Mouse (Mus musculus) limb, embryonic 14.5 days (tissue): Measurements from ENCODE around the gene Lcn5. TPM values are rescaled to one million over a fixed set of nuclear protein-coding genes. Genes with fewer than 3 reads are reported as not detected.

ENCODE experiments used
- ATAC-seq: fragments of 200-750 bp; cut with Nextera tagmentation; 2 replicates; pipeline ENCODE4 v1.8.0; 2017; ENCODE audit warnings: low read depth, moderate number of reproducible peaks, moderate TSS enrichment; ENCODE audit not compliant: low FRiP score
- DNase-seq: peaks from one replicate; pipeline ENCODE4 v3.0.0-alpha.2; 2015; ENCODE audit warnings: low spot score
- H3K27ac ChIP-seq: fragments of 300-500 bp; sonication (generic); replicated peaks from 2 replicates; pipeline ENCODE4 v1.5.1; 2014; ENCODE audit warnings: low read depth, mild to moderate bottlenecking, low read length, moderate library complexity, mixed read lengths
- H3K27me3 ChIP-seq: fragments of 300-500 bp; sonication (generic); 2 replicates; pipeline ENCODE4 v1.6.1; 2014; ENCODE audit warnings: low read length, mixed read lengths; ENCODE audit not compliant: control insufficient read depth, insufficient read depth
- H3K36me3 ChIP-seq: fragments of 300-500 bp; sonication (generic); 2 replicates; pipeline ENCODE4 v1.6.1; 2014; ENCODE audit warnings: mild to moderate bottlenecking, low read length, moderate library complexity, mixed read lengths; ENCODE audit not compliant: control insufficient read depth, insufficient read depth
- H3K4me1 ChIP-seq: fragments of 300-500 bp; sonication (generic); 2 replicates; pipeline ENCODE4 v1.6.1; 2014; ENCODE audit warnings: antibody characterized with exemption, low read length, mixed read lengths; ENCODE audit not compliant: control insufficient read depth, insufficient read depth
- H3K4me2 ChIP-seq: fragments of 300-500 bp; sonication (generic); replicated peaks from 2 replicates; pipeline ENCODE4 v1.6.1; 2014; ENCODE audit warnings: low read depth, mild to moderate bottlenecking, low read length, moderate library complexity; ENCODE audit not compliant: severe bottlenecking
- H3K4me3 ChIP-seq: fragments of 300-500 bp; sonication (generic); replicated peaks from 2 replicates; pipeline ENCODE4 v1.5.1; 2014; ENCODE audit warnings: low read length
- H3K9ac ChIP-seq: fragments of 300-500 bp; sonication (generic); 2 replicates; pipeline ENCODE4 v1.6.1; 2014; ENCODE audit warnings: mild to moderate bottlenecking, low read depth, low read length, moderate library complexity; ENCODE audit not compliant: severe bottlenecking
- H3K9me3 ChIP-seq: fragments of 300-500 bp; sonication (generic); 2 replicates; pipeline ENCODE4 v1.6.1; 2016; ENCODE audit warnings: low read length; ENCODE audit not compliant: control insufficient read depth
- POLR2A ChIP-seq: fragments of 200-500 bp; IDR thresholded peaks from 2 replicates; pipeline ENCODE4 v1.8.0; 2012; ENCODE audit warnings: inconsistent platforms, mild to moderate bottlenecking, moderate library complexity, borderline replicate concordance; ENCODE audit not compliant: insufficient read depth, insufficient read length; ENCODE audit errors: extremely low read depth
- WGBS: fragments of 180-500 bp; shearing (Covaris S2); extraction: QIAGEN DNeasy Blood & Tissue Kit; methylation state at CpG from one replicate; pipeline ENCODE4 v1.1.7; 2014; 5-methylcytosine and 5-hydroxymethylcytosine counted together
- polyA plus RNA-seq, 2 experiments: library from polyadenylated mRNA; depleted of rRNA in 1 of 2; stranded (reverse) in 1 of 2; unstranded in 1 of 2; fragments of >200 nt; fragmentation: Nextera tagmentation in 1 of 2; extraction: Ambion mirVana in 1 of 2; gene quantifications; 2 replicates each; pipeline versions ENCODE4 v1.2.1 to v1.2.3; 2012 to 2014

Lcn5 gene
- 0.26 TPM in 1 of 2 replicates, not detected in the other for polyA plus RNA-seq (2012; rRNA removed)
- not detected in 2 replicates for polyA plus RNA-seq (2014; fragmentation: Nextera tagmentation; extraction: Ambion mirVana)

DNA sequence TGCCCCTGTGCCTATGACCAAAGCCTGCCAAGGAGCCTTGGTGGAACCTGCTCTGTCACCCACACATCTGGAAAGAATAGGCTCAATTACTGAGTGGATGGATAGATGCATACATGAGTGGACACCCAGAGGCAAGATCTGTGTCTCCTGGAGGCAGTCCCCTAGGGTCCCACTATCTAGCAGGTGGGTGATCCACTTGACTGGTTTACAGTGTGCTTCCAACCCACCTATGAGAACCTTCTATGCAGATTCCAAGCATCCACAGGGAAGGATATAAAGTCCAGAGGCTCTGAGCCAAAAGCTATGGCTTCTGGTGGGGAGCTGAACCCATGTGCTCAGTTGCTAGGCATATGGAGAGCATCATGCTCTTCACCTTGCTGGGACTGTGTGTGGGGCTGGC lies at the start of gene Lcn5:
Gene Lcn5, plus strand, starts transcription at position 301 of the 400 bp plus-strand sequence.
- no peaks in the 10 kb centered on the region for H3K4me1 ChIP-seq
- H3K4me3 ChIP-seq: no peak within 1 kb of the TSS
- DNase-seq (no peak), ATAC-seq (no peak)
- no peak for TF ChIP-seq POLR2A
- H3K9me3 ChIP-seq: no peaks in the 10 kb centered on the region
- no peaks in the 10 kb centered on the region for H3K27me3 ChIP-seq
- H3K36me3 ChIP-seq: no peaks in the 10 kb centered on the region
- no peak within 1 kb of the TSS for H3K9ac ChIP-seq
- no peak within 1 kb of the TSS for H3K27ac ChIP-seq
- no peak within 1 kb of the TSS for H3K4me2 ChIP-seq

DNA sequence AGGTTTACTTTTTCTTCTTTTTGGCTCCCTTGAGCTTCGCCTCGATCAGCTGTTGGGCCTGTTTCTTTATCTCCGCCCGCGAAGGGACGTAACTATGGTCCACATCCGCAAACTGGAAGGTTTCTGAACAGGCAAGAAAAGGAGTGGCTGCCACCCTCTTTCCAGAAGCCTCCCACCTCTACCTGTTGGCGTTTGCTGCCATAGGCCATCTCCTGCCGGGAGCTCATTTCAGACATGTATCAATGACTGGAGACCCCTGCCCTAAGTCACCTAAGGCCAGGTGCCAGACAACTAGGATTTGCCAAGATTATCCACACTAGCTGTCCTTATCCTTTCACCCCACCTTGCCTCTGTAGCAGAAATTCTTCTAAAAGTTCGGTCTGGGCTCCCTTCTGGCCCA lies 49.1 kb upstream of the Lcn5 start:
- peak overlapping the region; percentile 95 for H3K27ac ChIP-seq
- H3K9me3 ChIP-seq: no peaks in the 10 kb centered on the region
- no peak for TF ChIP-seq POLR2A
- H3K27me3 ChIP-seq: no peaks in the 10 kb centered on the region
- H3K4me2 ChIP-seq: peak overlapping the region; percentile 65
- peak overlapping the region; percentile 97 for H3K9ac ChIP-seq
- 58% methylated on average over 10 of the region's 10 CpGs for WGBS
- H3K4me3 ChIP-seq: peak overlapping the region; percentile 100
- peaks cover 15% of the 10 kb centered on the region for H3K4me1 ChIP-seq
- DNase-seq (no peak), ATAC-seq (peak; percentile 8; the same call in 1 of the 2 replicates)
- H3K36me3 ChIP-seq: 0 out of 2 replicates have a peak, but pooled peaks cover 5% of the 10 kb centered on the region

DNA sequence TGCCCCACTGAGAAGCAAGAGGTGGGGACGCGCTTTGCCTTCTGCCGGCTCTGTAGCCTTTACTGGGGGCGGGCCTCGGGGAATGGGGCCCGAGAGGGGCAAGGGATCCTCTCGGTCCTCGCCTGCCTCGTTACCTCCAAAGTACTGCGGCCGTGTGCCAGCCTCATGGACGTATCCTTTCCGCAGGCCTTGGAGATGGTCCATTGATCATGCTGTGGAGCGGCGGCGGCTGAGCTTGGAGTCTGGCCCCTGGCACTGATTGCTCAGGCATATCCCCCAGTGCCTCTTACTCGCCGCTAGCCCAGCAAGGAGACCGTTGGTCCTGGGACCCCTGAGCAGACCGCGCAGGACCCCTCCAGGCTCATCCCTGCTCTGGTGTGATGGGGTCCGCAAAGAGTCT lies 41.4 kb upstream of the Lcn5 start:
- no peak for TF ChIP-seq POLR2A
- no peak for ATAC-seq
- Histone ChIP-seq H3K4me2 (peak overlapping the region; percentile 26; the same call in 1 of the 2 replicates), H3K9ac (peak overlapping the region; percentile 34; the same call in 1 of the 2 replicates), H3K4me1 (peaks cover 3% of the 10 kb centered on the region; the same call in 1 of the 2 replicates), H3K27me3 (peaks cover 34% of the 10 kb centered on the region), H3K9me3 (no peaks in the 10 kb centered on the region), H3K27ac (no peak overlapping the region), H3K4me3 (peak overlapping the region; percentile 8; the same call in 1 of the 2 replicates), H3K36me3 (no peaks in the 10 kb centered on the region)
- WGBS: 12% methylated on average over 22 of the region's 22 CpGs
- DNase-seq: no peak

DNA sequence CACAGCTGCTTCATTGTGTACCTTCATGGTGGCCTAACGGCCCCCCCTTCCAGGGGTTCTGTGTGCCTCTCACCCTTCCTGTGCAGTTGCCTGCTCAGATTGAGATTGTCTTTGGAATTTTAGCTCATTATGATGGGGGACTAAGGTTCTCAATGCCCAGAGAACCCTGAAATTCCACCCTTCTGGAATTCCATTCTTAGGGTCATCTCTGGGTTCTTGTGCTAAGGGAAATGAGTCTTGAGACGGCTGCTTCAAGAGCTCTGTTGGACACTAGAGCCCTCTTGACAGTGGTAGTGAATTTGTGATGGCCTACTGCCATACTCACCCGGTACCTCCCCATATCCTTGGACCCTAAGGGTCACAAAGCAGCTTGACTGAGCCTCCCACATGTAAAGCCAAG lies 40.2 kb upstream of the Lcn5 start, which contains the start of gene Ccdc183:
Gene Ccdc183, minus strand, starts transcription at position 101 of the 400 bp plus-strand sequence.
- H3K4me1 ChIP-seq: peaks cover 3% of the 10 kb centered on the region; the same call in 1 of the 2 replicates
- ATAC-seq (no peak), DNase-seq (no peak)
- 81% methylated on average over 3 of the region's 3 CpGs for WGBS
- H3K27ac ChIP-seq: no peak within 1 kb of the TSS
- H3K4me2 ChIP-seq: no peak within 1 kb of the TSS
- TF ChIP-seq POLR2A: no peak
- H3K4me3 ChIP-seq: peak within 1 kb of the TSS; percentile 8; the same call in 1 of the 2 replicates
- no peaks in the 10 kb centered on the region for H3K36me3 ChIP-seq
- peaks cover 34% of the 10 kb centered on the region for H3K27me3 ChIP-seq
- H3K9me3 ChIP-seq: no peaks in the 10 kb centered on the region
- H3K9ac ChIP-seq: 0 out of 2 replicates have a peak within 1 kb of the TSS, but pooled peaks have one; percentile 34

DNA sequence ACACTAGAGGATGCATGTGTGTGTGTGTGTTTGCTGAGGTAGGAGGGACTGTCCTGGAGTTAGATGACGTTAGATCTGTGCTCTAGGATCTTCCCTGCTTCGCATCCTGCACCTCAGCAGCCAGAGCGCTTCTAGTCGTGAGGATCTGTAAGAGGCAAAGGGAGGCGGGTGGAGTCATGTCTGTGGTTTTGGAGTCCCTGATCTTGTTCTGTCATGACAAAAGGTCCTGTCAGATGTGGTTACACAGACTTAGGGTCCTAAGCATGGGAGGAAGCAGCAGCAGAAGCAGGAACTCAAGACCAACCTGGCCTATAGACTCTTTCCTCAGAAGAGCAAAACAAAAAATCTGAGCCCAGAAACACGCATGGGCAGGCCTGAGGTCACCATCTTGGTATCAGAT lies 37.4 kb upstream of the Lcn5 start:
- 81% methylated on average over 6 of the region's 6 CpGs for WGBS

DNA sequence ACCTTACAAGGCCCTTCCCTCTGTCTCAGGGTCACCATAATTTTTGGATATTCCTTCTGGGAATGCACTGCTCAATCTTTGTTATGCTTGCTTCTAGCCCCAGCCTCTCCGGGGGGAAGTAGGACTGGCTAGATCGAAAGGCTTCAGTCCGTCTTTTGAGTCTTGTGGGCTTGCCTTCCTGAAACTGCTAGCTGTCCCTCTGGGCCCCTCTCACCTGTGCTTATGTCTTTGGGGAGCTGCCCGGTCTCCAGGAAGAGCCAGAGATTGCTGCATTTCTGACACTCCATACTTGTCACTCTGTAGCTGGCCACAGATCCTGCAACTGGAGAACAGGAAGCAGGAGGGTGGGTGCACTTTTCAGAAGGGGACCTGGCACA lies 36.9 kb upstream of the Lcn5 start:
- peak overlapping the region; percentile 8; the same call in 1 of the 2 replicates for H3K9ac ChIP-seq
- H3K4me1 ChIP-seq: peaks cover 3% of the 10 kb centered on the region; the same call in 1 of the 2 replicates
- no peak for TF ChIP-seq POLR2A
- DNase-seq (no peak), ATAC-seq (no peak)
- peaks cover 19% of the 10 kb centered on the region for H3K27me3 ChIP-seq
- no peak overlapping the region for H3K4me3 ChIP-seq
- H3K4me2 ChIP-seq: peak overlapping the region; percentile 69; the same call in 1 of the 2 replicates
- no peaks in the 10 kb centered on the region for H3K9me3 ChIP-seq
- no peaks in the 10 kb centered on the region for H3K36me3 ChIP-seq
- 83% methylated on average over 4 of the region's 4 CpGs for WGBS
- H3K27ac ChIP-seq: no peak overlapping the region

More for the DNA sequence above, 37.4 kb upstream of the Lcn5 start:
- Histone ChIP-seq H3K4me1 (peaks cover 3% of the 10 kb centered on the region; the same call in 1 of the 2 replicates), H3K36me3 (no peaks in the 10 kb centered on the region), H3K27ac (no peak overlapping the region), H3K9me3 (no peaks in the 10 kb centered on the region), H3K4me3 (no peak overlapping the region), H3K9ac (peak overlapping the region; percentile 8; the same call in 1 of the 2 replicates), H3K27me3 (peaks cover 23% of the 10 kb centered on the region), H3K4me2 (no peak overlapping the region)
- no peak for DNase-seq
- TF ChIP-seq POLR2A: no peak
- no peak for ATAC-seq
